Mouse (Mus musculus) kidney, postnatal 10 days (tissue): Measurements from ENCODE around the gene Vmn1r171.
"Not testable (repeated sequence)": the region's sequence is repeated elsewhere in the genome, so short reads cannot be mapped to it uniquely, and the experiment has no call there.

ENCODE experiments used
- DNase-seq: peaks from one replicate; pipeline ENCODE4 v3.0.0; 2021; ENCODE audit warnings: mixed read lengths

Gene Vmn1r171

DNA sequence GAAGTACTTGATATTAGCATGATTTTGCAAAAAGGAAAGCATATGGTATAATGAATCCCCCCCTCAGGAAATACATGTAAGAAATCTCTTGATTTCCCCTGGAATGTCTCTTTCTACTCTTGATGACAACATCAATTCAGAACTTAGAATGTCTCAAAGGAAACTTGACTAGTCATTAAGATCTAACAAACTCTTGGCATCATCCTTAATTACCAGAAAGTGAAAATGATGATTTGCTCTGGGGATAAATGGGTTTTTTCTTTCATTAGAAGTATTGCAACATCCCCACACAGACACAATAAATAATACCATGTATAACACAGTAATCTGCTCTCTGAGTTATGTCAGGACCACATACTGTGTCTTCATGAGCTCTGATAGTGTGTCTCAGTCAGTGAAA lies at the start of gene Vmn1r171:
TSS of gene Vmn1r171 (plus strand) at position 301 of the 400 bp plus-strand sequence.
- no peak for DNase-seq

DNA sequence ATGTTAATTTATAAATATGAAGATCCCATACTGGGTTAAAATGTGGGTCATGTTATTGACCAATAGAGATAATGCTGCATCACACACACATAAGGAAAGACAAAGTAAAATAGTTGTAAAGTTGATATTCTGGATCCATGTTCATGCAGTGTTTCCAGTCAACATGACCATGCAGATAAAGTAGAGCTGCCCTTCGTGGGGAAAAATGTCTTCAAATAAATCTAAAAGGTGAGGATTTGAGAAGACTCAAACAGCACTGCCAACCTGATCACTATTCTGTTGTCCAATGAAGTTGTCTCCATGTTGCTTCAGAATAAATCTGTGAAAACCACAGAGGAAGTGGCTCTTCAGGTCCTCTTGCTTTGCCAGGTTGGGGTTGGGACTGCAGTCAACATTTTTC lies 24.6 kb upstream of the Vmn1r171 start, which contains the start of gene Vmn1r170:
TSS of gene Vmn1r170 (plus strand) at position 301 of the 400 bp plus-strand sequence.
- not testable (repeated sequence) for DNase-seq

DNA sequence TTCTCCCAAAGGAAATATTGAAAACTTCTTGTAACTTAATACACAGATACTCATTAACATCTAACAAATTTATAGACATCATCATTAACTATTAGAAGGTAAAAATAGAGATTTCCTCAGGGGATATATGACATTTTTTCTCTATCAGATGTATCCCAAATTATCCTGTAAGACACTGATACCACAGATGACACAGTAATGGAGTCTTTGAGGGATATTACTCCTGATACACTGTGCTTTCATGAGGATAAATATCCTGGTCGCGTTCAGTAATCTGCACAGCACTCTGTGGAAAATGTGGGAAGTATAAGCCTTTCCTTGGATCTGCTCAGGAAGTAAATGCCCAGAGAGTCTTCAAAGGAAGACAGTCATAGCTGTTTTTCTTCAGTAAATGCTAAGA lies 27.5 kb downstream of the Vmn1r171 start, which contains the start of gene Vmn1r172:
TSS of gene Vmn1r172 (plus strand) at position 301 of the 400 bp plus-strand sequence.
- no peak for DNase-seq
